26 mouse cellular contexts compared by ENCODE assay signal in the genomic region with DNA sequence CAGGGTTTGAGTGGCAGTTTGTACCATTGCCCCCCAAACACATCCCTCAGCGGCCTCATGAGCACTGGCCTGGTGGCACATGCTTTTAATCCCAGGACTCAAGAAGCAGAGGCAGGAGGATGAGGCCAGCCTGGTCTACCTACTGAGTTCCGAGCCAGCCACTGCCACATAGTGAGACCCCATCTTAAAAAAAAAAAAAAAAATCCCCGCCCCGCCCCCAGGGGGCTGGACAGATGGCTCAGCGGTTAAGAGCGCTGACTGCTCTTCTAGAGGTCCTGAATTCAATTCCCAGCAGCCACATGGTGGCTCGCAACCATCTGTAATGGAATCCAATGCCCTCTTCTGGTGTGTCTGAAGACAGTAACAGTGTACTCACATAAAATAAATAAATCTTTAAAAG. TPM values are rescaled to one million over a fixed set of nuclear protein-coding genes. Genes with fewer than 3 reads are reported as not detected.
"Had no signal": no experiment of that assay in that cellular context is flagged by ENCODE, and none has a peak within 500 bp of the region (broad histone marks: within the 10 kb centered on the region; RNA-seq: fewer than 3 reads in every experiment).

No protein-coding gene starts in this region.

- H3K4me1 ChIP-seq: embryonic facial prominence, embryonic 12.5 days; forebrain, embryonic 12.5 days; forebrain, embryonic 13.5 days; forebrain, embryonic 15.5 days had no signal

- H3K27ac ChIP-seq: embryonic facial prominence, embryonic 10.5 days; embryonic facial prominence, embryonic 12.5 days; embryonic facial prominence, embryonic 13.5 days; embryonic facial prominence, embryonic 15.5 days; forebrain, embryonic 10.5 days; forebrain, embryonic 12.5 days; forebrain, embryonic 13.5 days; forebrain, embryonic 15.5 days; gastrocnemius, adult 2 months; heart, adult 2 months had no signal

- H3K9ac ChIP-seq: embryonic facial prominence, embryonic 12.5 days; embryonic facial prominence, embryonic 13.5 days; embryonic facial prominence, embryonic 15.5 days; forebrain, embryonic 12.5 days; forebrain, embryonic 13.5 days; forebrain, embryonic 15.5 days; forebrain, postnatal 0 days had no signal

- H3K4me3 ChIP-seq: embryonic facial prominence, embryonic 10.5 days; embryonic facial prominence, embryonic 12.5 days; embryonic facial prominence, embryonic 13.5 days; embryonic facial prominence, embryonic 15.5 days; forebrain, embryonic 10.5 days; forebrain, embryonic 12.5 days; forebrain, embryonic 13.5 days; forebrain, embryonic 15.5 days; heart, adult 2 months had no signal

- DNase-seq: cerebellum, adult 9-10 months; cerebellum, adult 9-11 months; cerebellum, postnatal 10 days; cerebellum, postnatal 14 days; cerebellum, postnatal 25 days; cerebellum, postnatal 36 days; embryo, embryonic 11 days; forebrain, postnatal 0 days; gastrocnemius, adult 2 months; gastrocnemius, postnatal 10 days; gastrocnemius, postnatal 14 days; gastrocnemius, postnatal 25 days; gastrocnemius, postnatal 36 days; heart, adult 11 months; heart, adult 18-20 months; heart, adult 2 months had no signal

- H3K9me3 ChIP-seq: embryonic facial prominence, embryonic 10.5 days; embryonic facial prominence, embryonic 12.5 days; embryonic facial prominence, embryonic 13.5 days; embryonic facial prominence, embryonic 15.5 days; forebrain, embryonic 12.5 days; forebrain, embryonic 13.5 days; forebrain, embryonic 15.5 days had no signal

- H3K36me3 ChIP-seq: embryonic facial prominence, embryonic 10.5 days; embryonic facial prominence, embryonic 12.5 days; embryonic facial prominence, embryonic 13.5 days; embryonic facial prominence, embryonic 15.5 days; forebrain, embryonic 10.5 days; forebrain, embryonic 12.5 days; forebrain, embryonic 15.5 days had no signal

RNA-seq across cellular contexts. Expression of a gene that starts 6.8 kb away (rescaled TPM):
- total RNA-seq: common myeloid progenitor, adult 5-6 weeks; granulocyte monocyte progenitor cell, adult 5-6 weeks had no signal
